Mouse (Mus musculus) kidney, adult 9 months (tissue): ENCODE results near the gene B3gntl1.

ENCODE experiments used
- DNase-seq: peaks from one replicate; pipeline ENCODE4 v3.0.0; 2022

Gene B3gntl1

GRCm38 (mm10) chr11:121645394-121645793, 27.6 kb downstream of the B3gntl1 start:
- DNase-seq = no peak

- no peak for DNase-seq
Observed at GRCm38 (mm10) chr11:121641501-121642145, 31.3 kb downstream of the B3gntl1 start.

- no peak for DNase-seq
Observed at GRCm38 (mm10) chr11:121636646-121637045, 36.3 kb downstream of the B3gntl1 start.

GRCm38 (mm10) chr11:121631410-121631809, 41.5 kb downstream of the B3gntl1 start:
- no peak for DNase-seq

- no peak for DNase-seq
Observed at GRCm38 (mm10) chr11:121630406-121630805, 42.5 kb downstream of the B3gntl1 start.

- DNase-seq = no peak
Observed at GRCm38 (mm10) chr11:121629529-121629928, 43.4 kb downstream of the B3gntl1 start.

- DNase-seq = no peak
Observed at GRCm38 (mm10) chr11:121627521-121627920, 45.4 kb downstream of the B3gntl1 start.

- no peak for DNase-seq
Observed at GRCm38 (mm10) chr11:121625007-121625406, 47.9 kb downstream of the B3gntl1 start.

GRCm38 (mm10) chr11:121617371-121617770, 55.6 kb downstream of the B3gntl1 start:
- no peak for DNase-seq

GRCm38 (mm10) chr11:121616501-121616900, 56.5 kb downstream of the B3gntl1 start:
- DNase-seq = no peak

GRCm38 (mm10) chr11:121615961-121616485, 56.9 kb downstream of the B3gntl1 start:
- no peak for DNase-seq

- DNase-seq = no peak
Observed at GRCm38 (mm10) chr11:121610976-121611375, 62.0 kb downstream of the B3gntl1 start.

GRCm38 (mm10) chr11:121605604-121606003, 67.3 kb downstream of the B3gntl1 start:
- DNase-seq = no peak

- no peak for DNase-seq
Observed at GRCm38 (mm10) chr11:121601422-121601821, 71.5 kb downstream of the B3gntl1 start.

GRCm38 (mm10) chr11:121597254-121597653, 75.7 kb downstream of the B3gntl1 start:
- DNase-seq = no peak

- no peak for DNase-seq
Observed at GRCm38 (mm10) chr11:121581856-121582255, 91.1 kb downstream of the B3gntl1 start.
